Mouse (Mus musculus): ENCODE data around the gene Eif3j1. TPM values are rescaled to one million over a fixed set of nuclear protein-coding genes. Genes with fewer than 3 reads are reported as not detected.
"Not testable (repeated sequence)": the region's sequence is repeated elsewhere in the genome, so short reads cannot be mapped to it uniquely, and the experiment has no call there.

Gene Eif3j1
- 12.8 and 15.8 TPM in 2 replicates for polyA plus RNA-seq (2012; rRNA removed)

DNA sequence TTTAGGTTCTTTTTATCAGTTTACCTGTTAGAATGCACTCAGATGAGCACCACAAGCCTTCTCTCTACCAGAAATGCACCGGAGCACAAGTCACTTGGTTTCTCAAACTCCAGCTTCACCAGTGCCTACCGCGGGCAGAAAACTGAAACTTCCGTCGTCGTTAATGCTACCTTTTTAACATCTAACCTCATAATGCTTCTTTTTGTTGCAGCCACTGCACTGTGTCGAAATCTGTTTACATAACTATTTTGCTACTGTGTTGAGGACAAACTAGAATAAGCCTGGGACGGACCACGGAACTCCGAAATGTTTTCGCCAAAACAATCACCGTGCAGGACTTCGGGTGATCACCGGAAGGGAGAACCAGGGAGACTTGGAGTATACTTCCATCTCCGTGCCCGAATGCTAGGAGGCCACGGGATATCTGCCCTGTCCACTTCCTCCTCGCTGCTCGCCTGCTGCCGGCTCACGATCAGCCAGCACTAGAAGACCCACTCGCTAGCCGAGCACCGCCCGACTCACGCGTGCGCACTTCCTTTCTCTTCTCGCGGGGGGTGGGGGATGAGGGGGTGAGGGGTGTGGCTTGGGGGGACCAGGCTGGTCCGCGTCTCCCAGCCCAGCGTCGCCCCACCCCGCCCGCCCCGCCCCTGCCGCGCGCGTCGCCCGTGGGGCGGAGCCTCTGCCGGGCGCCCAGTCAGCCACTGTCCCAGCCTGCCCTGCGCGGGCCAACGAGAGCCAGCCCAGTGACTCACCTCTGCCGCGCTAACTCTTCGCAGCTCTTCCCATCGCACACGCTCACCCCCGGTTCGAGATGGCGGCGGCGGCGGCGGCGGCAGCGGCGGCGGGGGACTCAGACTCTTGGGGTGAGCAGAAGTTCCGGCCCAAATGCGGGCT, at the start of gene Eif3j1:
Gene Eif3j1, plus strand, starts transcription at position 685 of the 894 bp plus-strand sequence.
- DNase-seq (ENCODE audit: low read depth), result peak; percentile 97
- TF ChIP-seq POLR2A (IDR thresholded peaks at IDR 0.05; ENCODE audit: borderline replicate concordance, extremely low read depth, insufficient read depth, insufficient read length, poor library complexity, severe bottlenecking) (peak; percentile 77; the same call in 1 of the 2 replicates), CTCF (IDR thresholded peaks at IDR 0.05; ENCODE audit: borderline replicate concordance, extremely low read depth, insufficient read depth, insufficient read length) (no peak)

- peak; percentile 31 for DNase-seq (ENCODE audit: low read depth)
Observed at GRCm38 (mm10) chr2:121995738-121996137, 32.6 kb upstream of the Eif3j1 start.

GRCm38 (mm10) chr2:122008832-122009231, 19.5 kb upstream of the Eif3j1 start:
- TF ChIP-seq POLR2A (IDR thresholded peaks at IDR 0.05; ENCODE audit: borderline replicate concordance, extremely low read depth, insufficient read depth, insufficient read length, poor library complexity, severe bottlenecking) (no peak), CTCF (IDR thresholded peaks at IDR 0.05; ENCODE audit: borderline replicate concordance, extremely low read depth, insufficient read depth, insufficient read length) (no peak)
- no peak for DNase-seq (ENCODE audit: low read depth)

More at GRCm38 (mm10) chr2:121995738-121996137, 32.6 kb upstream of the Eif3j1 start:
- TF ChIP-seq POLR2A (IDR thresholded peaks at IDR 0.05; ENCODE audit: borderline replicate concordance, extremely low read depth, insufficient read depth, insufficient read length, poor library complexity, severe bottlenecking), result no peak
- TF ChIP-seq CTCF (IDR thresholded peaks at IDR 0.05; ENCODE audit: borderline replicate concordance, extremely low read depth, insufficient read depth, insufficient read length), result no peak

GRCm38 (mm10) chr2:122011441-122011840, 16.9 kb upstream of the Eif3j1 start:
- no peak for TF ChIP-seq CTCF (IDR thresholded peaks at IDR 0.05; ENCODE audit: borderline replicate concordance, extremely low read depth, insufficient read depth, insufficient read length)
- TF ChIP-seq POLR2A (IDR thresholded peaks at IDR 0.05; ENCODE audit: borderline replicate concordance, extremely low read depth, insufficient read depth, insufficient read length, poor library complexity, severe bottlenecking), result no peak

GRCm38 (mm10) chr2:122018705-122019104, 9.6 kb upstream of the Eif3j1 start:
- no peak for TF ChIP-seq POLR2A (IDR thresholded peaks at IDR 0.05; ENCODE audit: borderline replicate concordance, extremely low read depth, insufficient read depth, insufficient read length, poor library complexity, severe bottlenecking)
- no peak for TF ChIP-seq CTCF (IDR thresholded peaks at IDR 0.05; ENCODE audit: borderline replicate concordance, extremely low read depth, insufficient read depth, insufficient read length)
- no peak for DNase-seq (ENCODE audit: low read depth)

More at GRCm38 (mm10) chr2:122011441-122011840, 16.9 kb upstream of the Eif3j1 start:
- DNase-seq (ENCODE audit: low read depth), result no peak

DNA sequence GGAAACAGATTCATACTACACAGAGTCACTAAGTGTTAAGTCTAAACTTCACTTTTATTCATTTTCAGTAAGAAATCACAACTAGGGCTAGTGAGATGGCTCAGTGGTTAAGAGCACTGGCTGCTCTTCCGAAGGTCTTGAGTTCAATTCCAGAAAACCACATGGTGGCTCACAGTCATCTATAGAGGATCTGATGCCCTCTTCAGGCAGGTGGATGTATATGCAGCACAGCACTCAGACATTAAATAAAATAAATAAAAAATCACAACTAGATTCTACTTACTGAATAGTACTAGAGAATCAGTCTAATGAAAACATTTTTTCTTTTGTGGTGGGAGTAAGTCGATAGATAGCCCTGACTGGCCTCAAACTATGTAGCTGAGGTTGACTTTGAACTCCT, 6.1 kb upstream of the Eif3j1 start:
- no peak for TF ChIP-seq CTCF (IDR thresholded peaks at IDR 0.05; ENCODE audit: borderline replicate concordance, extremely low read depth, insufficient read depth, insufficient read length)
- no peak for TF ChIP-seq POLR2A (IDR thresholded peaks at IDR 0.05; ENCODE audit: borderline replicate concordance, extremely low read depth, insufficient read depth, insufficient read length, poor library complexity, severe bottlenecking)
- no peak for DNase-seq (ENCODE audit: low read depth)

GRCm38 (mm10) chr2:122027091-122027490, 1.3 kb upstream of the Eif3j1 start:
- not testable (repeated sequence) for DNase-seq (ENCODE audit: low read depth)

- peak; percentile 38 for DNase-seq (ENCODE audit: low read depth)
- TF ChIP-seq POLR2A (IDR thresholded peaks at IDR 0.05; ENCODE audit: borderline replicate concordance, extremely low read depth, insufficient read depth, insufficient read length, poor library complexity, severe bottlenecking), result no peak
- TF ChIP-seq CTCF (IDR thresholded peaks at IDR 0.05; ENCODE audit: borderline replicate concordance, extremely low read depth, insufficient read depth, insufficient read length), result no peak
Observed at GRCm38 (mm10) chr2:122028756-122029700, 682 bp downstream of the Eif3j1 start.

DNA sequence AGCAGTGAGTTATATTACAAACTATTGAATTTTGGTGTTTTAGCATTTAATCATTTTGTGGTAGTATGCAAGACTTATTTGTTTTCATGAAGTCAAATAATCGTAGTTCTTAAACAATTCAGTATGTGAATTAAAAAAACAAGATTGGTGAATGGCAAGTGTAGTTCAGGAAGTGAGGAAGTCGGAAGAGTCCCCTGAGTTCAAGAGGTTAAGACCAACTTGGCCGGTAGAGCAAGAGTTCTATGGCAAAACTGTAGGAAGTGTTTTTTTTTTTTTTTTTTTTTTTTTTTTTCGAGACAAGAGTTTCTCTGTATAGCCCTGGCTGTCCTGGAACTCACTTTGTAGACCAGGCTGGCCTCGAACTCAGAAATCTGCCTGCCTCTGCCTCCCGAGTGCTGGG, 3.6 kb downstream of the Eif3j1 start:
- no peak for DNase-seq (ENCODE audit: low read depth)
- TF ChIP-seq CTCF (IDR thresholded peaks at IDR 0.05; ENCODE audit: borderline replicate concordance, extremely low read depth, insufficient read depth, insufficient read length) (no peak), POLR2A (IDR thresholded peaks at IDR 0.05; ENCODE audit: borderline replicate concordance, extremely low read depth, insufficient read depth, insufficient read length, poor library complexity, severe bottlenecking) (no peak)

GRCm38 (mm10) chr2:122036064-122036463, 7.7 kb downstream of the Eif3j1 start:
- TF ChIP-seq POLR2A (IDR thresholded peaks at IDR 0.05; ENCODE audit: borderline replicate concordance, extremely low read depth, insufficient read depth, insufficient read length, poor library complexity, severe bottlenecking) (no peak), CTCF (IDR thresholded peaks at IDR 0.05; ENCODE audit: borderline replicate concordance, extremely low read depth, insufficient read depth, insufficient read length) (no peak)
- DNase-seq (ENCODE audit: low read depth), result no peak

DNA sequence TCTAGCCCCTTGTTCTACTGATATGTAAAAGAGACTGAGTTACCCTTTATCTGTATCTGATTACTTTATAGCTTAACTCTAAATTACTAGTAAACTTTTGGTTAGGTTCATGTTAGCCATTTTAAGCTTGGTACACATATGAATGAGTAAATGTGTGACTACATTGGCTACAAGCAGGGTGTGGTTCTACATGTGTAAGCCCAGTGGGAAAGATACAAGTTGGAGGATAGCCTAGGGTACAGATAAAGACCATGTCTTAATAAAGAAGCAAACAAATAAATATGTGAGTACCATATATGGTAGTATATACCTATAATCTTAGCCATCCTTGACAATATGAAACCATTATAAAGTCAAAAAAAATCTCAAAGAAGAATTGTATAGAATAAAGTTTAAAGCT, 15.6 kb downstream of the Eif3j1 start:
- no peak for DNase-seq (ENCODE audit: low read depth)
- TF ChIP-seq CTCF (IDR thresholded peaks at IDR 0.05; ENCODE audit: borderline replicate concordance, extremely low read depth, insufficient read depth, insufficient read length), result no peak
- TF ChIP-seq POLR2A (IDR thresholded peaks at IDR 0.05; ENCODE audit: borderline replicate concordance, extremely low read depth, insufficient read depth, insufficient read length, poor library complexity, severe bottlenecking), result no peak
